Mouse (Mus musculus) hindbrain, embryonic 11.5 days (tissue): ENCODE measurements around the gene Pdcd5. TPM values are rescaled to one million over a fixed set of nuclear protein-coding genes. Genes with fewer than 3 reads are reported as not detected.

Experiments
- ATAC-seq: fragments of 200-750 bp; cut with Nextera tagmentation; 2 replicates; pipeline ENCODE4 v1.8.0; 2017; ENCODE audit warnings: mild to moderate bottlenecking, moderate TSS enrichment, moderate library complexity; ENCODE audit not compliant: low FRiP score
- DNase-seq: peaks from one replicate; pipeline ENCODE4 v3.0.0-alpha.2; 2015; ENCODE audit warnings: low spot score
- H3K27ac ChIP-seq: fragments of 300-500 bp; sonication (generic); 2 replicates; pipeline ENCODE4 v1.5.1; 2014; ENCODE audit warnings: mild to moderate bottlenecking, low read depth, low read length
- H3K27me3 ChIP-seq: fragments of 300-500 bp; sonication (generic); 2 replicates; pipeline ENCODE4 v1.6.1; 2014; ENCODE audit warnings: mild to moderate bottlenecking, low read length, moderate library complexity, mixed read lengths; ENCODE audit not compliant: control insufficient read depth, insufficient read depth
- H3K36me3 ChIP-seq: fragments of 300-500 bp; sonication (generic); 2 replicates; pipeline ENCODE4 v1.6.1; 2014; ENCODE audit warnings: mild to moderate bottlenecking, low read length, moderate library complexity, mixed read lengths; ENCODE audit not compliant: control insufficient read depth, insufficient read depth
- H3K4me1 ChIP-seq: fragments of 300-500 bp; sonication (generic); replicated peaks from 2 replicates; pipeline ENCODE4 v1.6.1; 2014; ENCODE audit warnings: low read length, mixed read lengths; ENCODE audit not compliant: control insufficient read depth, insufficient read depth
- H3K4me2 ChIP-seq: fragments of 300-500 bp; sonication (generic); replicated peaks from 2 replicates; pipeline ENCODE4 v1.6.1; 2014; ENCODE audit warnings: mild to moderate bottlenecking, low read depth, low read length
- H3K4me3 ChIP-seq: fragments of 300-500 bp; sonication (generic); 2 replicates; pipeline ENCODE4 v1.5.1; 2014; ENCODE audit warnings: low read depth, low read length
- H3K9ac ChIP-seq: fragments of 300-500 bp; sonication (generic); 2 replicates; pipeline ENCODE4 v1.6.1; 2014; ENCODE audit warnings: low read depth, low read length
- H3K9me3 ChIP-seq: fragments of 300-500 bp; sonication (generic); 2 replicates; pipeline ENCODE4 v1.6.1; 2016; ENCODE audit warnings: low read length; ENCODE audit not compliant: control insufficient read depth
- WGBS: fragments of 180-500 bp; shearing (Covaris S2); extraction: QIAGEN DNeasy Blood & Tissue Kit; methylation state at CpG from one replicate; pipeline ENCODE4 v1.1.7; 2014; 5-methylcytosine and 5-hydroxymethylcytosine counted together
- polyA plus RNA-seq: library from polyadenylated mRNA; unstranded; fragments of >200 nt; fragmentation: Nextera tagmentation; extraction: Ambion mirVana; gene quantifications from 2 replicates; pipeline ENCODE4 v1.2.1, GENCODE M21; 2014

The Pdcd5 gene
- polyA plus RNA-seq, 1 experiment from 2014 or later, result 325 TPM

DNA sequence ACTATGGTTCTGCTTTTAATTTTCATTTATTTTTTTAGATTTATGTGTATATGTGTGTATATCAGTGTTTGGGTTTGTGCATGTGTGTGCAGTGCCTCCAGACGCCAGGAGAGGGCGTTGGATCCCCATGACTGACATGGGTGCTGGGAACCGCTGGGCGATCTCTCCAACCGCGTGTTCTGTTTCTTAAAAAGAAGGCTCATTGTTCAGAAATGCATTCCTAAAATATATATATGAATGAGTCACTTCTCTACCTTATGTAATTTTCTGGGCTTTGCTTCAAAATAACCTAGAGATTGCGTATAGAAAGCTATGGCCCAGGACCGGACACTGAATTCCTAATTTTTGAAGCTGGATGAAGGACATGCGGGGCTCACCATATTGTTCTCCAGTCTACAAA is 47.8 kb downstream of the Pdcd5 start:
- no peak overlapping the region for H3K4me2 ChIP-seq
- no peak overlapping the region for H3K27ac ChIP-seq
- ATAC-seq (no peak), DNase-seq (no peak)
- H3K9ac ChIP-seq, result no peak overlapping the region
- no peaks in the 10 kb centered on the region for H3K27me3 ChIP-seq
- H3K4me3 ChIP-seq, result no peak overlapping the region
- no peaks in the 10 kb centered on the region for H3K4me1 ChIP-seq
- H3K9me3 ChIP-seq, result no peaks in the 10 kb centered on the region
- H3K36me3 ChIP-seq, result no peaks in the 10 kb centered on the region
- WGBS, result 95% methylated on average over 9 of the region's 9 CpGs

DNA sequence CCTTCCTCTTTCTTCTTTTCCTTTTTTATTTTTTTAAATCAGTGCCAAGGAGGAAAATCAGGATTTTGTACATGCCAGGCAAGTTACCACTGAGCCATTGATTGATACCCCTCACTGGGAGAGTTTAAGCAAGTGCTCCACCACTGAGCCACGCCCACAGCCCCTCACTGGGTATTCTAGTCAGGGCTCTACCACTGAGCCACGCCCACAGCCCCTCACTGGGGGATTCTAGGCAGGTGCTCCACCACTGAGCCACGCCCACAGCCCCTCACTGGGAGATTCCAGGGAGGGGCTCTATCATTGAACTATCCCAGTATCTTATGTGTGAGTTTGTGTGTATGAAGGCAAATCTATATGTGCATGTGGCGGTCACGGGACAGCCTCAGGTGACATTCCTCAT is 53.0 kb downstream of the Pdcd5 start:
- Histone ChIP-seq H3K27ac (no peak overlapping the region), H3K27me3 (no peaks in the 10 kb centered on the region), H3K36me3 (peaks cover 4% of the 10 kb centered on the region; the same call in 1 of the 2 replicates), H3K4me2 (no peak overlapping the region), H3K4me3 (no peak overlapping the region), H3K4me1 (no peaks in the 10 kb centered on the region), H3K9me3 (no peaks in the 10 kb centered on the region), H3K9ac (no peak overlapping the region)
- WGBS, result 88% methylated on average over 5 of the region's 5 CpGs
- DNase-seq (no peak), ATAC-seq (no peak)

Other genes with a start within 250 kb of the Pdcd5 start
- gene Slc7a9, start 198.7 kb downstream of the Pdcd5 start, polyA plus RNA-seq, result 0.17 TPM in 1 of 2 replicates, not detected in the other
- gene Tdrd12, start 109.8 kb downstream of the Pdcd5 start, polyA plus RNA-seq, result 0.32 and 0.36 TPM in 2 replicates
- gene Nudt19, start 91.2 kb downstream of the Pdcd5 start, polyA plus RNA-seq, result 41.4 and 44.6 TPM in 2 replicates
- 0.03 and 0.24 TPM in 2 replicates for gene Rgs9bp, start 61.9 kb downstream of the Pdcd5 start, polyA plus RNA-seq
- gene Ankrd27, start 61.3 kb downstream of the Pdcd5 start, polyA plus RNA-seq, result 24.3 and 27.2 TPM in 2 replicates
- 29.4 and 33.5 TPM in 2 replicates for gene Dpy19l3, start 106.9 kb upstream of the Pdcd5 start, polyA plus RNA-seq
- 16.2 and 21.4 TPM in 2 replicates for gene Zfp507, start 155.5 kb upstream of the Pdcd5 start, polyA plus RNA-seq